Mouse (Mus musculus) left cerebral cortex, adult 11 months (tissue): ENCODE results near the gene N4bp3.
"Not testable (repeated sequence)": the region's sequence is repeated elsewhere in the genome, so short reads cannot be mapped to it uniquely, and the experiment has no call there.

Experiments used
- DNase-seq: peaks from one replicate; pipeline ENCODE4 v3.0.0; 2022; ENCODE audit warnings: low spot score

Gene N4bp3

GRCm38 (mm10) chr11:51629651-51630314 is 20.9 kb downstream of the N4bp3 start:
- DNase-seq = no peak

GRCm38 (mm10) chr11:51627907-51628306 is 22.7 kb downstream of the N4bp3 start:
- DNase-seq = no peak

GRCm38 (mm10) chr11:51627425-51627824 is 23.2 kb downstream of the N4bp3 start:
- no peak for DNase-seq

- no peak for DNase-seq
Measured at GRCm38 (mm10) chr11:51625187-51625820, 25.3 kb downstream of the N4bp3 start.

GRCm38 (mm10) chr11:51622971-51623491 is 27.6 kb downstream of the N4bp3 start:
- peak; percentile 76 for DNase-seq

- DNase-seq = no peak
Measured at GRCm38 (mm10) chr11:51621776-51622175, 28.9 kb downstream of the N4bp3 start.

- no peak for DNase-seq
Measured at GRCm38 (mm10) chr11:51620084-51620483, 30.6 kb downstream of the N4bp3 start.

GRCm38 (mm10) chr11:51619409-51620060 is 31.1 kb downstream of the N4bp3 start, which contains the start of gene Nhp2:
Gene Nhp2, plus strand, starts transcription at chr11:51619735.
- peak; percentile 97 for DNase-seq

GRCm38 (mm10) chr11:51618894-51619408 is 31.7 kb downstream of the N4bp3 start:
- no peak for DNase-seq

GRCm38 (mm10) chr11:51617693-51618092 is 32.9 kb downstream of the N4bp3 start:
- DNase-seq = peak; percentile 66

GRCm38 (mm10) chr11:51616113-51616512 is 34.5 kb downstream of the N4bp3 start:
- DNase-seq = not testable (repeated sequence)

GRCm38 (mm10) chr11:51615601-51616000 is 35.0 kb downstream of the N4bp3 start:
- no peak for DNase-seq

GRCm38 (mm10) chr11:51615129-51615528 is 35.5 kb downstream of the N4bp3 start:
- no peak for DNase-seq

- DNase-seq = no peak
Measured at GRCm38 (mm10) chr11:51614256-51614655, 36.4 kb downstream of the N4bp3 start.

- DNase-seq = not testable (repeated sequence)
Measured at GRCm38 (mm10) chr11:51609940-51610339, 40.7 kb downstream of the N4bp3 start.

- DNase-seq = no peak
Measured at GRCm38 (mm10) chr11:51609266-51609909, 41.3 kb downstream of the N4bp3 start.

GRCm38 (mm10) chr11:51607096-51607738 is 43.4 kb downstream of the N4bp3 start:
- DNase-seq = no peak

GRCm38 (mm10) chr11:51606447-51607095 is 44.1 kb downstream of the N4bp3 start, which contains the start of gene Hnrnpab:
Gene Hnrnpab, minus strand, starts transcription at chr11:51606847.
- peak; percentile 98 for DNase-seq

GRCm38 (mm10) chr11:51605602-51606446 is 44.8 kb downstream of the N4bp3 start:
- DNase-seq = peak; percentile 63

GRCm38 (mm10) chr11:51602253-51602652 is 48.4 kb downstream of the N4bp3 start:
- no peak for DNase-seq
